Mouse (Mus musculus): ENCODE data around the gene Vmn2r42. TPM values are rescaled to one million over a fixed set of nuclear protein-coding genes. Genes with fewer than 3 reads are reported as not detected.
"Not testable (repeated sequence)": the region's sequence is repeated elsewhere in the genome, so short reads cannot be mapped to it uniquely, and the experiment has no call there.

Vmn2r42 gene
- not detected in 2 replicates for polyA plus RNA-seq (2015; fragmentation: Nextera tagmentation; extraction: Ambion mirVana)

GRCm38 (mm10) chr7:8200220-8200619 is at the start of gene Vmn2r42:
TSS of gene Vmn2r42 (minus strand) at chr7:8200320.
- not testable (repeated sequence) for H3K36me3 ChIP-seq; H3K4me1 ChIP-seq; H3K9ac ChIP-seq; H3K9me3 ChIP-seq; H3K4me2 ChIP-seq; H3K27ac ChIP-seq (replicated peaks); H3K27me3 ChIP-seq (replicated peaks); ATAC-seq (ENCODE audit: extremely low read depth, insufficient number of reproducible peaks, low FRiP score, low TSS enrichment); H3K4me3 ChIP-seq
- no CpG with 5 or more reads among the region's 2 CpGs for WGBS

GRCm38 (mm10) chr7:8161554-8161953 is 38.6 kb downstream of the Vmn2r42 start, which contains the start of gene Vmn2r41:
TSS of gene Vmn2r41 (minus strand) at chr7:8161654.
- H3K4me2 ChIP-seq; H3K9me3 ChIP-seq; H3K9ac ChIP-seq; H3K4me3 ChIP-seq; H3K4me1 ChIP-seq; ATAC-seq (ENCODE audit: extremely low read depth, insufficient number of reproducible peaks, low FRiP score, low TSS enrichment); H3K27ac ChIP-seq (replicated peaks); H3K27me3 ChIP-seq (replicated peaks); H3K36me3 ChIP-seq: not testable (repeated sequence)
- WGBS = no CpG with 5 or more reads among the region's 1 CpGs

Other genes starting within 250 kb of the Vmn2r42 start
- gene Vmn2r41, start 38.7 kb downstream of the Vmn2r42 start, polyA plus RNA-seq (2015; fragmentation: Nextera tagmentation; extraction: Ambion mirVana) = not detected in 2 replicates
- gene Vmn2r43, start 60.3 kb upstream of the Vmn2r42 start, polyA plus RNA-seq (2015; fragmentation: Nextera tagmentation; extraction: Ambion mirVana) = not detected in 2 replicates
- gene Vmn2r44, start 183.0 kb upstream of the Vmn2r42 start, polyA plus RNA-seq (2015; fragmentation: Nextera tagmentation; extraction: Ambion mirVana) = not detected in 2 replicates